Mouse (Mus musculus) small intestine, adult 2 months (tissue): ENCODE measurements around the gene Cspg4.

Source experiments
- CTCF ChIP-seq: fragments of 200-500 bp; IDR thresholded peaks from 2 replicates; pipeline ENCODE4 v1.5.1; 2012; ENCODE audit warnings: low read depth, mild to moderate bottlenecking, control low read depth, inconsistent platforms, low read length, moderate library complexity, mixed read lengths; ENCODE audit not compliant: insufficient replicate concordance, insufficient read length; ENCODE audit errors: extremely low read depth
- POLR2A ChIP-seq: fragments of 200-500 bp; IDR thresholded peaks from 2 replicates; pipeline ENCODE4 v1.6.1; 2012; ENCODE audit warnings: low read depth, mild to moderate bottlenecking, control low read depth, inconsistent platforms, low read length, moderate library complexity

DNA sequence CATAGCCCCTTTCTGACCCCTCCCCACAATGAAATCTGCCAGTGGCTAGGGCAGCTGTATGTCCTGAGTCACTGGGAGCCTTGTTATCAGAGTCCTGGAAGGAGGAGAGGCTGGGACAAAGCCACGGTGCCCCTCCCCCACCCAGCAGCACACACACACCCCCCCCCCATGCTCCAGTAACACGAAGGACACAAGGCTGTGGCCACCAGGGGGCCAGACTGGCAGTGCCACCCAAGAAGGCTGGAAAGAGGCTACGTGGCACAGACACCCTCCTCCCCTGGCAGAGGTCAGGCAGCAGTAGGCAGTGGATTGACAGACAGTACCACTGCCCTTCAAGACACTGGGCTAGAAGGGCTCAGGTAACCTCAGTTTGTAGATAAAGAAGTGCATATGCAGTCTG, 29.2 kb downstream of the Cspg4 start:
- no peak for TF ChIP-seq CTCF
- no peak for TF ChIP-seq POLR2A
